Mouse (Mus musculus) ES-CJ7 (cell line): ENCODE results near the gene Snrpa.

Experiments
- DNase-seq: peaks from one replicate; pipeline ENCODE4 v3.0.0; 2011; ENCODE audit warnings: low read depth, low spot score

Snrpa gene

DNA sequence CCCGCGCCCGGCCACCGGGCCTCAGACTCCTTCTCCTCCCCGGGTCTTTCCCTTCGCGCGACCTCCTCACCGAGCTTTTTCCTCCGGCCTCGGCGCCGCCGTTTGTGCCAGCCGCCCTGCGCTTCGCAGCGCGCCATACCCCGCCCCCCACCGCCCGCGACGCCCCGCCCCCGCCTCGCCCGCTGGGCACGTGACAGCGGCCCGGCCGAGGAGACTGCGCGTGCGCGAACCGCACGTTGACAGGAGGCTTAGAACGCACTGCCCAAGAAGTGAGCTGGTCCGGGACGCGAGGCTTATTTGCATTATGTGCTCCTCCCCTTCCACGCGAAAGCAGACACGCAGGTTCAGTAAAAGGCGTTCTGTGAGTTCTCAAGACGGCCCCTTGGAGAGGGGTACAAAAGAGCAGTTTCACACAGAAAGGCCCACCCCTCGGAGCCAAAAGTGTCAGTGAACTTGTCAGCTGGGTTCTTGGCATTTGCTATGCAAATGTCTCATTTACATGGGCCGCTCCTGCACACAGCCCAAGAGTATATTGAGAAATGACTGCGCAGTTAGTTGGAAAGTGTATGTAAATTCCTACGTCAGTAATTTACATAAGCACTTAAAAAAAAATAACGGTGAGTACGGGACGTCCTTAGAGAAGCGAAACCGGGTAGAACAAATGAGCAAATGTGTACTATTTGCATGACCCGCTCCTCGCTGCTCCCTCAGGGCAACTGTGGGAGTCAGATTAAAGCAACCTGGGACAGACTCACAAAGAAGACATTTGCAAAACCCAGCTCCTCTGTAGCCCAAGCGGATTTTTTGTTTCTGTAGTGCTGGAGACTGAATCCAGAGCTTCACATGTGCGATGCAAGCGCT, 29.2 kb downstream of the Snrpa start, which contains the start of gene Egln2:
Gene Egln2, minus strand, starts transcription at position 189 of the 861 bp plus-strand sequence.
- DNase-seq = peak; percentile 95

DNA sequence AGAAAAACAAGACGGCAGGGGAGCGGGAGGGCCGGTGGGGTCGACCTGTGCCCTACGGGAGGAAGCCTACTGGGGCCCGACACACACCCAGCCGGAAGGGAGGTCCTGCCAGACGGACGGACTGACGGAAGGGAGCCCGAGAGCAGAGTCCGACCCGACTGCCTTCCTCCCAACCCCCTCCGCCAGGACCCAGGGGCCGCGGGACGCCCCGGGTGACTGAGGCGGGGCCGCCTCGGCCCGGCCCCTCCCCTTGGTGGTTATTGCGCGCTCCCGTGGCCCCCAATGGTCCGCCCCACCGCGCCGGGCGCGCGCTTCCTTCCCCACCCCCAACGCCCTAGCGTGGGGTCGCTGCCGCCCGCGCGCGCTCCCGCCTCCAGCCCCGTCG, 29.9 kb downstream of the Snrpa start:
- DNase-seq = peak; percentile 80

DNA sequence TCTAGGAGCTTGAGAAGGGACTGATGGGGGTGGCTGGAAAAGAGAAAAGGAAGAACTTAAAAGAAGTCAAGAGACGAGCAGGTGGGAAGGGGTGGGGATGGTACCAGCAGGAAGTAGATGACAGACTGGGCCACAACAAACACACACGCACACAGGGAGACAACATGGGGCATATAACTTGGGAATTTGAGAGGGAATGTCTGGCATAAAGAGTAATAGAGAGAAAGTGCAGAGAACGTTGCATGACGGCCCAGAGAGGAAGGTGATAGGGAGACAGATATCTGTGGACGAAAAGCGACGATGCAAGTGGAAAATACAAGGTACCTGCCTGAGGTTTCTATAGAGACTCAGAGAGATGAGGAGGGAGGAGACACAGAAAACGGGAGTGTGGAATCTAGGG, 30.4 kb downstream of the Snrpa start:
- no peak for DNase-seq

DNA sequence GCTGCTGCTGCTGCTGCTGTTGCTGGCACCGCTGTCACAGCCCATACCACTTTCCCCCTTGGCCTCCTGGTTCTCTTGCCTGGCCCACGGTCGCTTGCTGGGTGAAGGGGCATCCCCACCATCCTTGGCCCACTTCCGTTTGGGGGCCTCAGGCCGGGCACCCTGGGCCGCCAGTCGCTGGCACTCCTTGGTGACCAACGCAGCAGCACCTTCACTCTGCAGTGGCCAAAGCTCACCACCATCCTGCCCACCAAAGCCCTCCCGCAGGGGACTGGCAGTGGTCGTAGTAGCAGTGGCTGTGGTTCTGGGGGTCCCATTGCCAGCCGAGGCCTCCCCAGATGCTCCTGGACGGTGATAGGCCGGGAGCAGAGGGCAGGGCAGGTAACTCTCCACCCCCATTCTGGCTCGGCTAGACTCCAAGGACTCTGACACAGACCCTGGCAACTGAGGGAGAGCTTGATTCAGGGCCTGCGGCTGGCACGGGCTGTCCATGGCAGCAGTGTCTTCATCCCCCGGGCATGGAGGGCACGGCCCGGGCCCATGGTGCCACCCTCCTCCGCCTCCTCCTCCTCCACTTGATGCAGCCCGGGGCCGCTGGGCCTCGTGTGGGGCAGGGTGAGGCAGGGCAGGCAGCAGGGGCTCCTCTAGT, 30.9 kb downstream of the Snrpa start:
- no peak for DNase-seq

DNA sequence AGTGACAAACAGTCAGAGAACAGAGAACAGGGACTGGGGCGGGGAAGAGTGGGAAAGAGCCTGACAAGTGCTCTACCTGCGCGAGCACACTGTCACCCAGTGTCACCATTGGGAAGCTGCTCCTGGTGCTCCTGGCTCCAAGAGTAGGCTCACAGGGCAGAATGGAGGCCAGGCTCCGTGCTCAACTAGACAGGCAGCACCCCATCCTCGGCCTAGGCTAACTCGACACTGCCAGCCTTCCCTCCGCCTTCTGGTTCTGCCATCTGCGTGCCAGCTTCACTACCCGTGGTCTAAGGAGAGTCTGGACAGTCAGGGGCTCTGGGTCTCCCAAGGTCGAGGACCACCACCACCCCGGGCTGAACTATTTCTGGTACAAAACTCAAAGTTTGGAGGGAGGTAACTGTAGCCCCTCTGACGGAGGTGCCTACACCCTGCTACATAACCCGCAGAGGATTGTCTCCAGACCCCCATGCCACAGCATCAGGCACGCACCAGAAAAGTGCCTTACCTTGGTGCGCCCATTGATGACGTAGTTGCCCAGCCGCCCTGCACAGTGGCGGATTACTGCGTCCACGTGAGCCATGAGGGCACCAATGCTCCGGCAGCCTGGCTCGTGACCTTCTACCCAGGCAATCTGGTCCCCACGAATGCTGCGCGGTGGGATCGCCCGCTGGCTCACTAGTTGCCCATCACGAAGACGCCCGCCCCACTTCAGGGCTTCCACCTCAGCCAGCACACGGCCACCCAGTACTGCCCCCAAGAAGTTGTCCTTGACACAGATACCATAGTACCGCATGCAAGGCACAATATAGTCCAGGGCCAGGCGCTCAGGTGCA, 31.7 kb downstream of the Snrpa start:
- peak; percentile 63 for DNase-seq

- DNase-seq = no peak
Measured at GRCm38 (mm10) chr7:27163450-27163805, 32.6 kb downstream of the Snrpa start.

DNA sequence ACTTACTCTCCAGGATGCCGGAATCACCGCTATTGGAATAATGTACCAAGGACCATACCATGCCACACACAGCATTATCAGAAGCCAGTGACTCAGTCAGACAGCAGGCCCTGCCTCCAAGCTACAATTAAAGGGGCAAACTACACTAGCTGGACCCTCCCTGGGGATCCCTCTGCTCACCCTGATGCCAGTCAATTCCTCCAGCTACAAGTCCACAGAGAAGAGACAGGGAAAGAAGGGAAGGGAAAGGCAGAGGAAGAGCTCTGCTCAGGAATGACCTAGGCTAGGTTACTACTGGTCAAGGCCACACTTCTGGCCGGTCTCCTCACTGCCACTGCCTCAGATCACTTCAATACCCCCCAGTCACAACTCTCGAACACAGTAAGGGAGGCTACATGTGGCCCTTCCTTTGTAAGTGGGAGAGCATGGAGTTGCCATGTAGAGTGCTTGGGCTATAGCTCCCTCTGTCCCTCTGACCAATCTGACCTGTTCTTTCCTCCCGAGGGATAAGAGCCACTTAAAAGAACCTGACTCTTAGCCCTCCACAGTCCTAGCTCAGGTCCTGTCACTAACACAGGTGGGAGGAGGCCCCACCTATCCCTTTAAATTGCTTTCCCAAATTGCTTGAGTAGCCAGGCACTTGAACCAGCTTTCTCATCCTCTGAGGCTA, 33.2 kb downstream of the Snrpa start:
- DNase-seq = no peak

DNA sequence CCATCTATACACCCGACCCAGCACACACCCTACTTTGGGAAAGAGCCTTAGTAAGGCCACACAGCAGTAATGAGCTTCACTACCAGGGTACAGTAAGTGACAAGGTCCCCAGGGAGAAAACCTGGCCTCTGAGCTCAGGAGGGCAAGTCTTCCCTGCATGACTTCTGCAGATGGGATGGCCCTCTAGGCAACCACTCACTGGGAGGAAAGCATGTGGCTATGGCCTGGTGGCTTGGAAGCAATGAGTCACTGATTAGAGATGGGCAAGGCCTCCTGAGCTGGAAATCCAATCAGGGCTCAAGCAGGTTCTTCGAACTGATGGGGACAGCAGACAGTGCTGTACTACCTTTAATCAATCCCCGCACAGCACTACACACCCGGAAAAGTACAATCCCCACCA, 34.3 kb downstream of the Snrpa start:
- DNase-seq = no peak

- no peak for DNase-seq
Measured at GRCm38 (mm10) chr7:27160921-27161320, 35.1 kb downstream of the Snrpa start.

- DNase-seq = peak; percentile 98
Measured at GRCm38 (mm10) chr7:27159882-27160281, 36.2 kb downstream of the Snrpa start.

DNA sequence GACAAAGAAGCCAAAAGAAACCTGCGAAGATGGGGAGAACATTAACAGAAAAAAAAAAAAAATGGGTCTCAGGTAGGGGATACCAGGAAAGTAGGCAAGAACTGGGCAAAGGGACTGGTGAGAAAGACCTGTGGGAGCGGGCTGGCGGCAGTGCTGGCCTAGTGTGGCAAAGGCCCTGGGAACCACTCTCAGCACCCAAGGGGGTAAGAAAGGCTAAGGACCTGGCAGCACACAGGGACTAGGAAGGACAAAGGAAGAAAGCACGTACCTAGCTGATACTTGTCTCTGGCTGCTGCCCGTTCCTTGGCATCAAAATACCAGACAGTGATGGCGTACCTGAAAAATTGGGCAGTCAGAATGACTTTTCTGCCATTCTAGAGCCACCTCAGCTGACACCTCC, 36.8 kb downstream of the Snrpa start:
- no peak for DNase-seq

DNA sequence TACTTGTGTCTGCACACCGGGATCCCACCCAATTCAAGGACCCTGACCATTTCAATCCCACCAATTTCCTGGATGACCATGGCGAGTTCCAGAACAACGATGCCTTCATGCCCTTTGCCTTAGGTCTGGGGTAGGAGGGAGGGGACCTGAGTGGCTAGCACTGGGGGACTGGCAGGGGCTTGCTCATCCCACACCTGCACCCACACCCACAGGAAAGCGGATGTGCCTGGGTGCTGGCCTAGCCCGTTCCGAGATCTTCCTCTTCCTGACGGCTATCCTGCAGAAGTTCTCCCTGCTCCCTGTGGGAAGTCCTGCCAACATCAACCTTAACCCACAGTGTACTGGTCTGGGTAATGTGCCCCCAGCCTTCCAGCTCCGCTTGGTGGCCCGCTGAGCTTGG, 37.9 kb downstream of the Snrpa start:
- DNase-seq = no peak

GRCm38 (mm10) chr7:27156005-27156404, 40.1 kb downstream of the Snrpa start:
- DNase-seq = no peak

- no peak for DNase-seq
Measured at GRCm38 (mm10) chr7:27153205-27153764, 42.8 kb downstream of the Snrpa start, which contains the start of gene Cyp2t4. Cyp2t4 (plus strand) TSS chr7:27153714.
